Mouse (Mus musculus): Measurements from ENCODE around the gene Dock4.

Gene Dock4

GRCm38 (mm10) chr12:40885377-40885776 lies 439.6 kb downstream of the Dock4 start:
- DNase-seq (ENCODE audit: low spot score): no peak

- no peak for DNase-seq (ENCODE audit: low spot score)
Measured at GRCm38 (mm10) chr12:40887496-40887895, 441.7 kb downstream of the Dock4 start.

GRCm38 (mm10) chr12:40888261-40888791 lies 442.6 kb downstream of the Dock4 start:
- DNase-seq (ENCODE audit: low spot score): no peak

- DNase-seq (ENCODE audit: low spot score): no peak
Measured at GRCm38 (mm10) chr12:40888829-40889228, 443.1 kb downstream of the Dock4 start.

GRCm38 (mm10) chr12:40889534-40889933 lies 443.8 kb downstream of the Dock4 start:
- no peak for DNase-seq (ENCODE audit: low spot score)

GRCm38 (mm10) chr12:40891168-40891567 lies 445.4 kb downstream of the Dock4 start:
- no peak for DNase-seq (ENCODE audit: low spot score)

GRCm38 (mm10) chr12:40893741-40894140 lies 448.0 kb downstream of the Dock4 start:
- DNase-seq (ENCODE audit: low spot score): no peak

- no peak for DNase-seq (ENCODE audit: low spot score)
Measured at GRCm38 (mm10) chr12:40894695-40895094, 448.9 kb downstream of the Dock4 start.
